Mouse (Mus musculus) MEL (cell line): ENCODE data around the gene Rab11a.
A peak's percentile ranks its signal among the peaks of the same experiment; 100 is the strongest.

ENCODE experiments used
- BHLHE40 ChIP-seq: IDR thresholded peaks from 2 replicates; pipeline ENCODE4 v1.6.1; 2012; ENCODE audit warnings: low read depth, mild to moderate bottlenecking, inconsistent platforms, low read length, improper control_type of control experiment, borderline replicate concordance
- CTCF ChIP-seq, 3 experiments: IDR thresholded peaks in 2 of 3; conservative IDR thresholded peaks in 1 of 3; 2 replicates each; pipeline ENCODE4 v1.5.1; 2011 to 2012; ENCODE audit warnings: low read length in 3 of 3, low read depth in 2 of 3, mild to moderate bottlenecking in 2 of 3, improper control_type of control experiment in 1 of 3, inconsistent platforms in 1 of 3, mixed read lengths in 1 of 3, moderate library complexity in 1 of 3; ENCODE audit not compliant: control insufficient read depth in 1 of 3, insufficient read depth in 1 of 3, poor library complexity in 1 of 3, severe bottlenecking in 1 of 3
- EP300 ChIP-seq, 2 experiments: IDR thresholded peaks; 2 replicates each; pipeline ENCODE4 v1.6.1; 2011; ENCODE audit warnings: improper control_type of control experiment in 2 of 2, low read length in 2 of 2, low read depth in 1 of 2, mild to moderate bottlenecking in 1 of 2
- GABPA ChIP-seq: IDR thresholded peaks from 2 replicates; pipeline ENCODE4 v1.6.1; 2012; ENCODE audit warnings: low read depth, mild to moderate bottlenecking, inconsistent platforms, low read length, improper control_type of control experiment, moderate library complexity
- HCFC1 ChIP-seq: IDR thresholded peaks from 2 replicates; pipeline ENCODE4 v1.6.1; 2012; ENCODE audit warnings: low read depth, mild to moderate bottlenecking, inconsistent platforms, low read length, improper control_type of control experiment, moderate library complexity
- MAZ ChIP-seq: IDR thresholded peaks from 2 replicates; pipeline ENCODE4 v1.6.1; 2012; ENCODE audit warnings: low read depth, mild to moderate bottlenecking, inconsistent platforms, low read length, improper control_type of control experiment
- POLR2A ChIP-seq, 2 experiments: IDR thresholded peaks; 2 replicates each; pipeline ENCODE4 v1.6.1; 2011 to 2012; ENCODE audit warnings: low read length in 2 of 2, mild to moderate bottlenecking in 2 of 2, control low read depth in 1 of 2, improper control_type of control experiment in 1 of 2, low read depth in 1 of 2, moderate library complexity in 1 of 2; ENCODE audit not compliant: control insufficient read depth in 1 of 2, insufficient read depth in 1 of 2, poor library complexity in 1 of 2
- UBTF ChIP-seq: IDR thresholded peaks from 2 replicates; pipeline ENCODE4 v1.6.1; 2012; ENCODE audit warnings: low read depth, mild to moderate bottlenecking, inconsistent platforms, low read length, improper control_type of control experiment, moderate library complexity, borderline replicate concordance; ENCODE audit not compliant: insufficient read depth

GRCm38 (mm10) chr9:64773936-64774335 lies 36.4 kb upstream of the Rab11a start:
- TF ChIP-seq POLR2A (IDR thresholded peaks at IDR 0.05; ENCODE audit: control insufficient read depth in 1 of 2, insufficient read depth in 1 of 2, low read depth in 1 of 2, low read length in 2 of 2, poor library complexity in 1 of 2), result no peak
- TF ChIP-seq UBTF, result no peak
- TF ChIP-seq BHLHE40, result no peak
- peak; percentile 7 to 54 (median 39); a peak in 4 of 6 replicates for TF ChIP-seq CTCF (IDR thresholded peaks at IDR 0.05 in 2 of 3, conservative IDR thresholded peaks at IDR 0.05 in 1 of 3; ENCODE audit: control insufficient read depth in 1 of 3, insufficient read depth in 1 of 3, low read depth in 2 of 3, low read length in 3 of 3, poor library complexity in 1 of 3, severe bottlenecking in 1 of 3)
- no peak for TF ChIP-seq EP300 (IDR thresholded peaks at IDR 0.05; ENCODE audit: low read depth in 1 of 2, low read length in 2 of 2)
- TF ChIP-seq GABPA, result no peak
- no peak for TF ChIP-seq HCFC1
- no peak for TF ChIP-seq MAZ
